10 mouse cellular contexts compared by ENCODE assay signal in genomic region chrX:140506436-140507180, GRCm38 (mm10). TPM values are rescaled to one million over a fixed set of nuclear protein-coding genes. Genes with fewer than 3 reads are reported as not detected.
DNase-seq lines count a peak whose midpoint lies in the region; ATAC-seq and TF ChIP-seq lines count a peak whose summit lies in the region.
"Had no signal": no experiment of that assay in that cellular context is flagged by ENCODE, and none has a peak within 500 bp of the region (broad histone marks: within the 10 kb centered on the region; RNA-seq: fewer than 3 reads in every experiment).

No protein-coding gene starts in this region.

- no peak for TF ChIP-seq CTCF in MEL (IDR thresholded peaks at IDR 0.05 in 2 of 3, conservative IDR thresholded peaks at IDR 0.05 in 1 of 3; ENCODE audit: control insufficient read depth in 1 of 3, insufficient read depth in 1 of 3, low read depth in 2 of 3, low read length in 3 of 3, poor library complexity in 1 of 3, severe bottlenecking in 1 of 3)
- TF ChIP-seq CTCF in small intestine, adult 2 months (IDR thresholded peaks at IDR 0.05; ENCODE audit: extremely low read depth, insufficient read length, insufficient replicate concordance, low read depth, low read length), result no peak

- H3K4me1 ChIP-seq in liver, embryonic 15.5 days (replicated peaks), result peaks cover 43% of the 10 kb centered on the region
- peaks cover 35 to 47% of the 10 kb centered on the region in 2 experiments for H3K4me1 ChIP-seq in MEL (ENCODE audit: control insufficient read depth in 1 of 2, insufficient read depth in 2 of 2, low read length in 2 of 2)
- peaks cover 15% of the 10 kb centered on the region for H3K4me1 ChIP-seq in brown adipose tissue, adult 24 weeks (ENCODE audit: control insufficient read depth, insufficient read depth, insufficient read length, low read length)
- H3K4me1 ChIP-seq in small intestine, adult 2 months (ENCODE audit: control insufficient read depth, insufficient read depth, insufficient read length, low read length), result peaks cover 21% of the 10 kb centered on the region

- no peak overlapping the region for H3K4me3 ChIP-seq in liver, embryonic 15.5 days (replicated peaks)
- no peak overlapping the region for H3K4me3 ChIP-seq in MEL (ENCODE audit: control insufficient read depth in 1 of 2, insufficient read depth in 1 of 2, low read depth in 2 of 2, low read length in 2 of 2)
- H3K4me3 ChIP-seq in brown adipose tissue, adult 24 weeks (ENCODE audit: insufficient read depth, low read depth, low read length), result no peak overlapping the region
- no peak overlapping the region for H3K4me3 ChIP-seq in small intestine, adult 2 months (ENCODE audit: low read depth, low read length)
- H3K4me3 ChIP-seq: embryonic facial prominence, embryonic 13.5 days; limb, embryonic 10.5 days had no signal

- peaks cover 7% of the 10 kb centered on the region; the same call in 1 of the 2 replicates for H3K27me3 ChIP-seq in liver, embryonic 15.5 days
- H3K27me3 ChIP-seq in MEL (ENCODE audit: control insufficient read depth in 1 of 2, insufficient read depth in 2 of 2, low read length in 2 of 2), result no peaks in the 10 kb centered on the region
- no peaks in the 10 kb centered on the region for H3K27me3 ChIP-seq in small intestine, adult 2 months (ENCODE audit: control insufficient read depth, insufficient read depth, low read length)

- no peaks in the 10 kb centered on the region for H3K9me3 ChIP-seq in liver, embryonic 15.5 days (replicated peaks)
- no peaks in the 10 kb centered on the region for H3K9me3 ChIP-seq in MEL (replicated peaks; ENCODE audit: insufficient read depth, low read length)
- H3K9me3 ChIP-seq: embryonic facial prominence, embryonic 13.5 days; limb, embryonic 10.5 days had no signal

- 0 out of 2 replicates have a peak overlapping the region, but pooled peaks have one; percentile 48 for H3K4me2 ChIP-seq in liver, embryonic 15.5 days
- H3K4me2 ChIP-seq: embryonic facial prominence, embryonic 13.5 days; lung, embryonic 14.5 days had no signal

- no peak for TF ChIP-seq RAD21 in MEL (IDR thresholded peaks at IDR 0.05; ENCODE audit: low read depth, low read length)

- H3K27ac ChIP-seq in liver, embryonic 15.5 days (replicated peaks), result peak overlapping the region; percentile 54
- H3K27ac ChIP-seq in MEL (ENCODE audit: control insufficient read depth, low read depth, low read length), result no peak overlapping the region
- peak overlapping the region; percentile 66 for H3K27ac ChIP-seq in brown adipose tissue, adult 24 weeks (replicated peaks; ENCODE audit: low read depth, low read length)
- peak overlapping the region; percentile 80 for H3K27ac ChIP-seq in small intestine, adult 2 months (ENCODE audit: insufficient read depth, low read depth, low read length)
- H3K27ac ChIP-seq: embryonic facial prominence, embryonic 13.5 days; limb, embryonic 10.5 days had no signal

- no peaks in the 10 kb centered on the region for H3K36me3 ChIP-seq in liver, embryonic 15.5 days (replicated peaks)
- peaks cover 0 to 44% of the 10 kb centered on the region in 2 experiments; a peak in 2 of 4 replicates for H3K36me3 ChIP-seq in MEL (ENCODE audit: control insufficient read depth in 1 of 2, insufficient read depth in 2 of 2, low read length in 2 of 2)
- H3K36me3 ChIP-seq in small intestine, adult 2 months (ENCODE audit: control insufficient read depth, insufficient read depth, low read length), result no peaks in the 10 kb centered on the region
- H3K36me3 ChIP-seq: embryonic facial prominence, embryonic 13.5 days; limb, embryonic 10.5 days had no signal

- H3K9ac ChIP-seq in liver, embryonic 15.5 days, result no peak overlapping the region
- H3K9ac ChIP-seq in MEL (ENCODE audit: control insufficient read depth, low read depth, low read length, poor library complexity, severe bottlenecking), result no peak overlapping the region
- H3K9ac ChIP-seq: embryonic facial prominence, embryonic 13.5 days; lung, embryonic 14.5 days had no signal

- H3K79me2 ChIP-seq in MEL (ENCODE audit: control insufficient read depth, insufficient read depth, low read length, poor library complexity), result no peaks in the 10 kb centered on the region

- DNase-seq in liver (no peak), MEL (ENCODE audit: low read depth, low spot score) (no peak)
- DNase-seq in ovary, postnatal 14 days (ENCODE audit: low spot score), result no peak
- no peak for DNase-seq in urinary bladder, postnatal 36 days (ENCODE audit: low spot score in 2 of 2)

- 45% methylated on average over 6 of the region's 6 CpGs for WGBS in liver, embryonic 15.5 days (ENCODE audit: insufficient replicate concordance)
- WGBS in small intestine, adult 2 months, result 45% methylated on average over 6 of the region's 6 CpGs

- TF ChIP-seq POLR2A in MEL (IDR thresholded peaks at IDR 0.05; ENCODE audit: control insufficient read depth in 1 of 2, insufficient read depth in 1 of 2, low read depth in 1 of 2, low read length in 2 of 2, poor library complexity in 1 of 2), result no peak
- no peak for TF ChIP-seq POLR2A in small intestine, adult 2 months (IDR thresholded peaks at IDR 0.05; ENCODE audit: low read depth, low read length)

- TF ChIP-seq EP300 in MEL (IDR thresholded peaks at IDR 0.05; ENCODE audit: low read depth in 1 of 2, low read length in 2 of 2), result no peak

- ATAC-seq in liver, embryonic 15.5 days (ENCODE audit: insufficient read depth), result no peak

TF ChIP-seq in MEL, 35 proteins besides CTCF, POLR2A, EP300 and RAD21:
- peak; percentile 24; the same call in 1 of the 2 replicates for TF ChIP-seq GATA1 (IDR thresholded peaks at IDR 0.05; ENCODE audit: low read depth, low read length)
- no peak for TF ChIP-seq CHD1 (IDR thresholded peaks at IDR 0.05; ENCODE audit: low read depth, low read length)
- no peak for TF ChIP-seq E2F4 (IDR thresholded peaks at IDR 0.05; ENCODE audit: borderline replicate concordance, low read depth, low read length)

RNA-seq across cellular contexts. Expression of gene Prps1, which starts 50.2 kb away (rescaled TPM):
- 32.4 and 33.6 TPM in 2 replicates for polyA plus RNA-seq in liver, embryonic 15.5 days (2015; fragmentation: Nextera tagmentation; extraction: Ambion mirVana)
- 110 and 113 TPM in 2 replicates for total RNA-seq in MEL (2012; rRNA removed)
- 100 to 1,000 TPM in 1 of 2 experiments, not detected in 1; 172 TPM for polyA plus RNA-seq in MEL (2012; ENCODE audit: insufficient read depth in 1 of 2, insufficient read length in 2 of 2, low read depth in 1 of 2, low replicate concordance in 2 of 2, missing spikeins in 1 of 2)
- 18.1 and 23.7 TPM in 2 replicates for polyA plus RNA-seq in brown adipose tissue, adult 24 weeks (2012; ENCODE audit: insufficient read depth, insufficient read length, missing spikeins)
- polyA plus RNA-seq in small intestine, adult 2 months (2012; rRNA removed), result 1.7 and 3.4 TPM in 2 replicates
